Mouse (Mus musculus): ENCODE data around the gene Slc35f1.

Gene Slc35f1

GRCm38 (mm10) chr10:52690334-52690991, at the start of gene Slc35f1:
TSS of gene Slc35f1 (plus strand) at chr10:52690533.
- Histone ChIP-seq H3K36me3 (ENCODE audit: insufficient read depth, low read length) (no peaks in the 10 kb centered on the region), H3K4me1 (replicated peaks; ENCODE audit: low read depth, low read length) (peaks cover 9% of the 10 kb centered on the region), H3K27me3 (ENCODE audit: insufficient read depth, low read length) (peaks cover 27% of the 10 kb centered on the region), H3K4me3 (replicated peaks; ENCODE audit: low read length) (peak within 1 kb of the TSS; percentile 87), H3K9me3 (ENCODE audit: low read length) (no peaks in the 10 kb centered on the region)
- TF ChIP-seq NANOG (IDR thresholded peaks at IDR 0.05; ENCODE audit: borderline replicate concordance, low read length) (no peak), CTCF (conservative IDR thresholded peaks at IDR 0.05; ENCODE audit: low read length) (no peak; the same call in 1 of the 2 replicates), POU5F1 (IDR thresholded peaks at IDR 0.05; ENCODE audit: borderline replicate concordance, low read length) (no peak)

- TF ChIP-seq NANOG (IDR thresholded peaks at IDR 0.05; ENCODE audit: borderline replicate concordance, low read length) (no peak), CTCF (conservative IDR thresholded peaks at IDR 0.05; ENCODE audit: low read length) (no peak), POU5F1 (IDR thresholded peaks at IDR 0.05; ENCODE audit: borderline replicate concordance, low read length) (no peak)
- Histone ChIP-seq H3K9me3 (ENCODE audit: low read length) (peaks cover 16% of the 10 kb centered on the region), H3K27me3 (ENCODE audit: insufficient read depth, low read length) (no peaks in the 10 kb centered on the region), H3K36me3 (ENCODE audit: insufficient read depth, low read length) (no peaks in the 10 kb centered on the region), H3K4me3 (replicated peaks; ENCODE audit: low read length) (no peak overlapping the region), H3K4me1 (replicated peaks; ENCODE audit: low read depth, low read length) (no peaks in the 10 kb centered on the region)
Measured at GRCm38 (mm10) chr10:52671234-52671633, 19.1 kb upstream of the Slc35f1 start.

GRCm38 (mm10) chr10:52690992-52691731, 829 bp downstream of the Slc35f1 start:
- H3K36me3 ChIP-seq (ENCODE audit: insufficient read depth, low read length), result no peaks in the 10 kb centered on the region
- TF ChIP-seq CTCF (conservative IDR thresholded peaks at IDR 0.05; ENCODE audit: low read length) (no peak), POU5F1 (IDR thresholded peaks at IDR 0.05; ENCODE audit: borderline replicate concordance, low read length) (no peak), NANOG (IDR thresholded peaks at IDR 0.05; ENCODE audit: borderline replicate concordance, low read length) (no peak)
- H3K4me3 ChIP-seq (replicated peaks; ENCODE audit: low read length), result peak overlapping the region; percentile 87
- peaks cover 9% of the 10 kb centered on the region for H3K4me1 ChIP-seq (replicated peaks; ENCODE audit: low read depth, low read length)
- peaks cover 27% of the 10 kb centered on the region for H3K27me3 ChIP-seq (ENCODE audit: insufficient read depth, low read length)
- no peaks in the 10 kb centered on the region for H3K9me3 ChIP-seq (ENCODE audit: low read length)

- TF ChIP-seq NANOG (IDR thresholded peaks at IDR 0.05; ENCODE audit: borderline replicate concordance, low read length) (no peak), POU5F1 (IDR thresholded peaks at IDR 0.05; ENCODE audit: borderline replicate concordance, low read length) (no peak), CTCF (conservative IDR thresholded peaks at IDR 0.05; ENCODE audit: low read length) (no peak)
- no peaks in the 10 kb centered on the region for H3K36me3 ChIP-seq (ENCODE audit: insufficient read depth, low read length)
- H3K4me1 ChIP-seq (replicated peaks; ENCODE audit: low read depth, low read length), result peaks cover 10% of the 10 kb centered on the region; the same call in 1 of the 2 replicates
- no peak overlapping the region for H3K4me3 ChIP-seq (replicated peaks; ENCODE audit: low read length)
- H3K9me3 ChIP-seq (ENCODE audit: low read length), result 0 out of 2 replicates have a peak, but pooled peaks cover 6% of the 10 kb centered on the region
- peaks cover 28% of the 10 kb centered on the region for H3K27me3 ChIP-seq (ENCODE audit: insufficient read depth, low read length)
Measured at GRCm38 (mm10) chr10:52703688-52704087, 13.4 kb downstream of the Slc35f1 start.

- Histone ChIP-seq H3K9me3 (ENCODE audit: low read length) (0 out of 2 replicates have a peak, but pooled peaks cover 6% of the 10 kb centered on the region), H3K36me3 (ENCODE audit: insufficient read depth, low read length) (no peaks in the 10 kb centered on the region), H3K4me3 (replicated peaks; ENCODE audit: low read length) (peak overlapping the region; percentile 76), H3K4me1 (replicated peaks; ENCODE audit: low read depth, low read length) (peaks cover 10% of the 10 kb centered on the region; the same call in 1 of the 2 replicates), H3K27me3 (ENCODE audit: insufficient read depth, low read length) (peaks cover 28% of the 10 kb centered on the region)
- no peak for TF ChIP-seq NANOG (IDR thresholded peaks at IDR 0.05; ENCODE audit: borderline replicate concordance, low read length)
- TF ChIP-seq CTCF (conservative IDR thresholded peaks at IDR 0.05; ENCODE audit: low read length), result no peak
- TF ChIP-seq POU5F1 (IDR thresholded peaks at IDR 0.05; ENCODE audit: borderline replicate concordance, low read length), result peak; percentile 89
Measured at GRCm38 (mm10) chr10:52704101-52705051, 14.0 kb downstream of the Slc35f1 start.

GRCm38 (mm10) chr10:52709482-52709881, 19.1 kb downstream of the Slc35f1 start:
- no peak for TF ChIP-seq POU5F1 (IDR thresholded peaks at IDR 0.05; ENCODE audit: borderline replicate concordance, low read length)
- TF ChIP-seq CTCF (conservative IDR thresholded peaks at IDR 0.05; ENCODE audit: low read length), result no peak
- no peak for TF ChIP-seq NANOG (IDR thresholded peaks at IDR 0.05; ENCODE audit: borderline replicate concordance, low read length)
- Histone ChIP-seq H3K27me3 (ENCODE audit: insufficient read depth, low read length) (peaks cover 11% of the 10 kb centered on the region; the same call in 1 of the 2 replicates), H3K4me1 (replicated peaks; ENCODE audit: low read depth, low read length) (peaks cover 5% of the 10 kb centered on the region; the same call in 1 of the 2 replicates), H3K4me3 (replicated peaks; ENCODE audit: low read length) (no peak overlapping the region), H3K36me3 (ENCODE audit: insufficient read depth, low read length) (no peaks in the 10 kb centered on the region), H3K9me3 (ENCODE audit: low read length) (no peaks in the 10 kb centered on the region)

- TF ChIP-seq POU5F1 (IDR thresholded peaks at IDR 0.05; ENCODE audit: borderline replicate concordance, low read length) (no peak), CTCF (conservative IDR thresholded peaks at IDR 0.05; ENCODE audit: low read length) (no peak), NANOG (IDR thresholded peaks at IDR 0.05; ENCODE audit: borderline replicate concordance, low read length) (no peak)
- no peaks in the 10 kb centered on the region for H3K27me3 ChIP-seq (ENCODE audit: insufficient read depth, low read length)
- no peaks in the 10 kb centered on the region for H3K9me3 ChIP-seq (ENCODE audit: low read length)
- no peaks in the 10 kb centered on the region for H3K36me3 ChIP-seq (ENCODE audit: insufficient read depth, low read length)
- H3K4me1 ChIP-seq (replicated peaks; ENCODE audit: low read depth, low read length), result no peaks in the 10 kb centered on the region
- no peak overlapping the region for H3K4me3 ChIP-seq (replicated peaks; ENCODE audit: low read length)
Measured at GRCm38 (mm10) chr10:52712166-52712565, 21.8 kb downstream of the Slc35f1 start.

Data from E14TG2a.4 (cell line).